Mouse (Mus musculus) bone marrow macrophage, adult 2 months (primary cell): ENCODE results near the gene Btbd9.

Experiments used
- CTCF ChIP-seq: IDR thresholded peaks from 2 replicates; pipeline ENCODE4 v1.5.1; 2012; ENCODE audit warnings: low read depth, mild to moderate bottlenecking, low read length, moderate library complexity
- POLR2A ChIP-seq: IDR thresholded peaks from 2 replicates; pipeline ENCODE4 v1.6.1; 2012; ENCODE audit warnings: mild to moderate bottlenecking, low read depth, low read length, borderline replicate concordance

GRCm38 (mm10) chr17:30195591-30196183 is 380.6 kb downstream of the Btbd9 start:
- TF ChIP-seq CTCF (no peak), POLR2A (no peak)
